Mouse (Mus musculus) neural tube, embryonic 11.5 days (tissue): ENCODE measurements at regions not wholly inside any gene's neighbourhood (a gene's known extent, or its start where the extent isn't known, plus 50 kb on each side); places are given as distances from the start of the nearest gene placed in this dataset.

ENCODE experiments used
- ATAC-seq: fragments of 200-750 bp; cut with Nextera tagmentation; 2 replicates; pipeline ENCODE4 v1.8.0; 2017; ENCODE audit warnings: moderate number of reproducible peaks, mild to moderate bottlenecking, moderate TSS enrichment, moderate library complexity; ENCODE audit not compliant: insufficient read depth, low FRiP score, low TSS enrichment
- DNase-seq: peaks from one replicate; pipeline ENCODE4 v3.0.0-alpha.2; 2015; ENCODE audit warnings: low spot score
- H3K27ac ChIP-seq: fragments of 300-500 bp; sonication (generic); 2 replicates; pipeline ENCODE4 v1.5.1; 2014; ENCODE audit warnings: low read depth, mild to moderate bottlenecking, low read length
- H3K27me3 ChIP-seq: fragments of 300-500 bp; sonication (generic); 2 replicates; pipeline ENCODE4 v1.6.1; 2014; ENCODE audit warnings: mild to moderate bottlenecking, low read length, mixed read lengths; ENCODE audit not compliant: control insufficient read depth, insufficient read depth
- H3K36me3 ChIP-seq: fragments of 300-500 bp; sonication (generic); 2 replicates; pipeline ENCODE4 v1.6.1; 2014; ENCODE audit warnings: mild to moderate bottlenecking, low read length, moderate library complexity, mixed read lengths; ENCODE audit not compliant: control insufficient read depth, insufficient read depth
- H3K4me1 ChIP-seq: fragments of 300-500 bp; sonication (generic); 2 replicates; pipeline ENCODE4 v1.6.1; 2014; ENCODE audit warnings: low read length, mixed read lengths; ENCODE audit not compliant: control insufficient read depth, insufficient read depth
- H3K4me2 ChIP-seq: fragments of 300-500 bp; sonication (generic); 2 replicates; pipeline ENCODE4 v1.6.1; 2014; ENCODE audit warnings: low read depth, mild to moderate bottlenecking, moderate library complexity
- H3K4me3 ChIP-seq: fragments of 300-500 bp; sonication (generic); 2 replicates; pipeline ENCODE4 v1.5.1; 2014; ENCODE audit warnings: low read depth, low read length
- H3K9ac ChIP-seq: fragments of 300-500 bp; sonication (generic); 2 replicates; pipeline ENCODE4 v1.6.1; 2014; ENCODE audit warnings: mild to moderate bottlenecking, low read length
- H3K9me3 ChIP-seq: fragments of 300-500 bp; sonication (generic); 2 replicates; pipeline ENCODE4 v1.6.1; 2016; ENCODE audit warnings: low read length; ENCODE audit not compliant: control insufficient read depth
- WGBS: fragments of 180-500 bp; shearing (Covaris S2); extraction: QIAGEN DNeasy Blood & Tissue Kit; methylation state at CpG from one replicate; pipeline ENCODE4 v1.1.7; 2014; 5-methylcytosine and 5-hydroxymethylcytosine counted together

- ATAC-seq (no peak), DNase-seq (no peak)
- 91% methylated on average over 3 of the region's 3 CpGs for WGBS
- no peaks in the 10 kb centered on the region for H3K4me1 ChIP-seq
- no peaks in the 10 kb centered on the region for H3K9me3 ChIP-seq
- no peak overlapping the region for H3K9ac ChIP-seq
- no peak overlapping the region for H3K4me2 ChIP-seq
- H3K27ac ChIP-seq, result no peak overlapping the region
- H3K36me3 ChIP-seq, result no peaks in the 10 kb centered on the region
- no peak overlapping the region for H3K4me3 ChIP-seq
- no peaks in the 10 kb centered on the region for H3K27me3 ChIP-seq
Observed at GRCm38 (mm10) chr12:13002703-13003102, 61.0 kb upstream of the Mycn start.

DNA sequence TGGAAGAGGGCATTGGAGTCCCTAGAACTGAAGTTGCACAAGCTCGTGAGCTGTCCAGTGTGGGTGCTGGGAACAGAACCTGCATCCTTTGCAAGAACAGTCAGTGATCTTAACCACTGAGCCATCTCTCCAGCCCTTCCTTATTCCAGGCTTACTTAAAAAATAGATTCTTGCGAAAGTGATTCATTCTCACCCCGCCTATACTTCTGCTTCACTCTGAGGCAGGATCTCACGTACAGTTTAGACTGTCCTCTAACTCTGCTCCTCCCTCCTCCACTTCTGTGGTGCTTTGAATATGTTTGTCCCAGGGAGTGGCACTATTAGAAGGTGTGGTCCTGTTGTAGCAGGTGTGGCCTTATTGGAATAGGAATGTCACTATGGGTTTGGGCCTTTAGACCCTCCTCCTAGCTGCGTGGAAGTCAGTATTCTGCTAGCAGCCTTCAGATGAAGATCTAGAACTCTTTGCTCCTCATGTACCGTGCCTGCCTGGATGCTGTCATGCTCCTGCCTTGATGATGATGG is 60.4 kb upstream of the Mycn start:
- H3K4me3 ChIP-seq, result no peak overlapping the region
- DNase-seq, result no peak
- no peaks in the 10 kb centered on the region for H3K4me1 ChIP-seq
- WGBS, result 92% methylated on average over 6 of the region's 6 CpGs
- H3K27ac ChIP-seq, result no peak overlapping the region
- H3K9me3 ChIP-seq, result no peaks in the 10 kb centered on the region
- no peak for ATAC-seq
- no peak overlapping the region for H3K4me2 ChIP-seq
- no peaks in the 10 kb centered on the region for H3K27me3 ChIP-seq
- no peak overlapping the region for H3K9ac ChIP-seq
- H3K36me3 ChIP-seq, result no peaks in the 10 kb centered on the region

DNA sequence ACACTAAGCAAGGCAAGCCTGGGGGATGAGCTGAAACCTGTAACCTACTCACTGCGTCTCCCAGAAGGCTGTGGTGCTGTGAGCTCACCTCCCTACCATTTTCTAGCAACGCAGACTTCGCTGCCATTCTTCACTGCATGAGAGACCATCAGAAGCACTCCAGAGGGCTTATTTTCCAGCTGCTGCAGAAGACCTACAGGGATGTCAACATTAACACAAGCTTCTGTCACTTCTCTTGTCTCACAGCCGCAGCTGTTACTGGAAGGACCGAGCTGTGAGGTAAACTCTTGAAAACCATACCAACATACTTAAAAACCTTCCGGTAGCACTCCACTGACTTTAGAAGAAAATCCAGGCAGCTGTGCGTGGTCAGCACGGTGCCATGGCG is 54.3 kb upstream of the Mycn start:
- Histone ChIP-seq H3K27ac (no peak overlapping the region), H3K36me3 (no peaks in the 10 kb centered on the region), H3K9me3 (no peaks in the 10 kb centered on the region), H3K9ac (no peak overlapping the region), H3K4me2 (no peak overlapping the region), H3K27me3 (no peaks in the 10 kb centered on the region), H3K4me3 (no peak overlapping the region), H3K4me1 (peaks cover 4% of the 10 kb centered on the region; the same call in 1 of the 2 replicates)
- 85% methylated on average over 9 of the region's 9 CpGs for WGBS
- DNase-seq (no peak), ATAC-seq (no peak)

GRCm38 (mm10) chr12:12995061-12995973 is 53.6 kb upstream of the Mycn start:
- no peak overlapping the region for H3K27ac ChIP-seq
- peak; percentile 4; the same call in 1 of the 2 replicates for ATAC-seq
- H3K9ac ChIP-seq, result no peak overlapping the region
- peaks cover 4% of the 10 kb centered on the region; the same call in 1 of the 2 replicates for H3K4me1 ChIP-seq
- peak; percentile 38 for DNase-seq
- no peaks in the 10 kb centered on the region for H3K9me3 ChIP-seq
- H3K4me3 ChIP-seq, result no peak overlapping the region
- WGBS, result 54% methylated on average over 21 of the region's 21 CpGs
- H3K4me2 ChIP-seq, result no peak overlapping the region
- H3K36me3 ChIP-seq, result no peaks in the 10 kb centered on the region
- no peaks in the 10 kb centered on the region for H3K27me3 ChIP-seq

GRCm38 (mm10) chr12:12993894-12994714 is 52.4 kb upstream of the Mycn start:
- no peak overlapping the region for H3K4me2 ChIP-seq
- 43% methylated on average over 8 of the region's 8 CpGs for WGBS
- H3K27me3 ChIP-seq, result no peaks in the 10 kb centered on the region
- H3K4me3 ChIP-seq, result no peak overlapping the region
- H3K9ac ChIP-seq, result no peak overlapping the region
- no peak overlapping the region for H3K27ac ChIP-seq
- ATAC-seq (no peak), DNase-seq (peak; percentile 30)
- peaks cover 4% of the 10 kb centered on the region; the same call in 1 of the 2 replicates for H3K4me1 ChIP-seq
- no peaks in the 10 kb centered on the region for H3K9me3 ChIP-seq
- H3K36me3 ChIP-seq, result no peaks in the 10 kb centered on the region
